Mouse (Mus musculus): ENCODE measurements around the gene Elane. TPM values are rescaled to one million over a fixed set of nuclear protein-coding genes. Genes with fewer than 3 reads are reported as not detected.

Gene Elane
- polyA plus RNA-seq, 1 experiment: not detected

DNA sequence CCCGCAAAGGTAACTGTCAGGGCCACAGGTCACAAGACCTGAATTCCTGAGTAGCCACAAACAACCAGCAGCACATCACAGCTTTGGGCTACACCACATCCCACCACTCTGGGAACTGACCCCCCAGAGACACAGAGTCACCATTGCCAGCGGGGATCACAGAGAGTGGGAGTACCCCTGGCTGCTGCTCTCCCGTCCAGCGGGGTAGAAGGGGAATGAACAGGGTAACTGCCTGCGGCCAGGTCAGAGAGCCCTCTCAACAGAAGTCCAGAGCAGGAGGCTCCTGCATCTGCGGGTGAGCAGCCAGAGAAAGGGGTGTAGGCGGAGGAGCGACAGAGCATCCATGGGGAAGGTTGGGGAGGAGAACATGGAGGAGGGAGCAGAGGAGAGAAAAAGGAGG is 30.0 kb downstream of the Elane start:
- Histone ChIP-seq H3K79me2 (ENCODE audit: control insufficient read depth, insufficient read depth) (peaks cover 24% of the 10 kb centered on the region), H3K4me3 (ENCODE audit: insufficient read depth, poor library complexity, severe bottlenecking) (peak overlapping the region; percentile 64), H3ac (ENCODE audit: control insufficient read depth, insufficient read length, low read depth) (peak overlapping the region; percentile 92), H3K79me3 (ENCODE audit: low read depth) (peaks cover 2% of the 10 kb centered on the region), H3K36me3 (ENCODE audit: control insufficient read depth, insufficient read depth) (peaks cover 7% of the 10 kb centered on the region), H3K27me3 (ENCODE audit: control insufficient read depth, insufficient read depth, insufficient read length) (peaks cover 26% of the 10 kb centered on the region)
- TF ChIP-seq MYOD1 (IDR thresholded peaks at IDR 0.05; ENCODE audit: control insufficient read depth, insufficient read length, low read depth) (no peak), MAX (IDR thresholded peaks at IDR 0.05) (no peak), MYOG (IDR thresholded peaks at IDR 0.05; ENCODE audit: control insufficient read depth, extremely low read depth, insufficient read length) (no peak), CEBPB (IDR thresholded peaks at IDR 0.05; ENCODE audit: low read depth) (no peak), CTCF (IDR thresholded peaks at IDR 0.05; ENCODE audit: control insufficient read depth, insufficient read depth, insufficient read length) (no peak), FOSL1 (IDR thresholded peaks at IDR 0.05; ENCODE audit: insufficient read depth, low read length, poor library complexity, severe bottlenecking) (no peak), USF1 (IDR thresholded peaks at IDR 0.05; ENCODE audit: low read depth) (no peak)

GRCm38 (mm10) chr10:79916808-79917531 is 30.9 kb downstream of the Elane start, which contains the start of gene Kiss1r:
Gene Kiss1r, plus strand, starts transcription at chr10:79916971.
- peaks cover 2% of the 10 kb centered on the region for H3K79me3 ChIP-seq (ENCODE audit: low read depth)
- H3ac ChIP-seq (ENCODE audit: control insufficient read depth, insufficient read length, low read depth): peak within 1 kb of the TSS; percentile 92
- peaks cover 24% of the 10 kb centered on the region for H3K79me2 ChIP-seq (ENCODE audit: control insufficient read depth, insufficient read depth)
- H3K4me3 ChIP-seq (ENCODE audit: insufficient read depth, poor library complexity, severe bottlenecking): peak within 1 kb of the TSS; percentile 64
- H3K27me3 ChIP-seq (ENCODE audit: control insufficient read depth, insufficient read depth, insufficient read length): peaks cover 34% of the 10 kb centered on the region
- H3K36me3 ChIP-seq (ENCODE audit: control insufficient read depth, insufficient read depth): no peaks in the 10 kb centered on the region
- TF ChIP-seq MAX (IDR thresholded peaks at IDR 0.05) (no peak), CEBPB (IDR thresholded peaks at IDR 0.05; ENCODE audit: low read depth) (no peak), MYOG (IDR thresholded peaks at IDR 0.05; ENCODE audit: control insufficient read depth, extremely low read depth, insufficient read length) (no peak), FOSL1 (IDR thresholded peaks at IDR 0.05; ENCODE audit: insufficient read depth, low read length, poor library complexity, severe bottlenecking) (no peak), MYOD1 (IDR thresholded peaks at IDR 0.05; ENCODE audit: control insufficient read depth, insufficient read length, low read depth) (no peak), USF1 (IDR thresholded peaks at IDR 0.05; ENCODE audit: low read depth) (no peak), CTCF (IDR thresholded peaks at IDR 0.05; ENCODE audit: control insufficient read depth, insufficient read depth, insufficient read length) (no peak)

DNA sequence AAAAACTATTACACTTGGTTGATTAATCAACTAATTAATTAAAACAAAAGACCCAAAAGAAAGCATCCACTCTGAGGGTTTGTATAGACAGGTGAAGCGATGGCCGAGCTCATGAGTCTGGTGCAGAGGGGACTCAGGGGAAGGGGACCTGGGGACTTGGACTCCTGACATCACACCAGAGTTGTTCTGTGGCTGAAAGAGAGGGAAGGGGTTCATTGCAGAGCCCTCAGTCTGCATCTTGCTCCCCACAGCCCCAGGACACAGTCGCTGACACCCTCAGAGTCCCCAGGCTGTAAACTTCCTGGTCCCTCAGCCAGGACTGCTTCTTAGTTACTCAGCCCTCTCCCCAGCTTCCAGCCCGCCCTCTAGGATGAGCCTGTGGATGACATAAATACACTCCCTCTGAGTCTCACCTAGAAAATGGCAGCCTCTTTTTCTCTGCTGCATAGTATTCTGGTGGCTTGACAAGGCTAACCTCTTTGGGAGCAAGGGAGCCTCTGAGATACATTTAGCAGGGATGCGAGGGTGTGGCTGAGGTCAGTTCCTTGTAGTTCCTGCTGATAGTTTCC is 31.6 kb downstream of the Elane start:
- no peaks in the 10 kb centered on the region for H3K36me3 ChIP-seq (ENCODE audit: control insufficient read depth, insufficient read depth)
- H3K4me3 ChIP-seq (ENCODE audit: insufficient read depth, poor library complexity, severe bottlenecking): no peak overlapping the region
- peaks cover 2% of the 10 kb centered on the region for H3K79me3 ChIP-seq (ENCODE audit: low read depth)
- H3K27me3 ChIP-seq (ENCODE audit: control insufficient read depth, insufficient read depth, insufficient read length): peaks cover 34% of the 10 kb centered on the region
- TF ChIP-seq FOSL1 (IDR thresholded peaks at IDR 0.05; ENCODE audit: insufficient read depth, low read length, poor library complexity, severe bottlenecking) (no peak), USF1 (IDR thresholded peaks at IDR 0.05; ENCODE audit: low read depth) (no peak), MAX (IDR thresholded peaks at IDR 0.05) (no peak), CTCF (IDR thresholded peaks at IDR 0.05; ENCODE audit: control insufficient read depth, insufficient read depth, insufficient read length) (no peak), MYOG (IDR thresholded peaks at IDR 0.05; ENCODE audit: control insufficient read depth, extremely low read depth, insufficient read length) (no peak), CEBPB (IDR thresholded peaks at IDR 0.05; ENCODE audit: low read depth) (no peak), MYOD1 (IDR thresholded peaks at IDR 0.05; ENCODE audit: control insufficient read depth, insufficient read length, low read depth) (no peak)
- peaks cover 24% of the 10 kb centered on the region for H3K79me2 ChIP-seq (ENCODE audit: control insufficient read depth, insufficient read depth)
- no peak overlapping the region for H3ac ChIP-seq (ENCODE audit: control insufficient read depth, insufficient read length, low read depth)

- no peak overlapping the region for H3K4me3 ChIP-seq (ENCODE audit: insufficient read depth, poor library complexity, severe bottlenecking)
- H3K27me3 ChIP-seq (ENCODE audit: control insufficient read depth, insufficient read depth, insufficient read length): peaks cover 34% of the 10 kb centered on the region
- H3K36me3 ChIP-seq (ENCODE audit: control insufficient read depth, insufficient read depth): no peaks in the 10 kb centered on the region
- peaks cover 24% of the 10 kb centered on the region for H3K79me2 ChIP-seq (ENCODE audit: control insufficient read depth, insufficient read depth)
- peaks cover 2% of the 10 kb centered on the region for H3K79me3 ChIP-seq (ENCODE audit: low read depth)
- TF ChIP-seq CEBPB (IDR thresholded peaks at IDR 0.05; ENCODE audit: low read depth): no peak
- TF ChIP-seq MAX (IDR thresholded peaks at IDR 0.05): no peak
- no peak for TF ChIP-seq USF1 (IDR thresholded peaks at IDR 0.05; ENCODE audit: low read depth)
- TF ChIP-seq FOSL1 (IDR thresholded peaks at IDR 0.05; ENCODE audit: insufficient read depth, low read length, poor library complexity, severe bottlenecking): no peak
- TF ChIP-seq MYOD1 (IDR thresholded peaks at IDR 0.05; ENCODE audit: control insufficient read depth, insufficient read length, low read depth): no peak
- TF ChIP-seq MYOG (IDR thresholded peaks at IDR 0.05; ENCODE audit: control insufficient read depth, extremely low read depth, insufficient read length): no peak
- no peak for TF ChIP-seq CTCF (IDR thresholded peaks at IDR 0.05; ENCODE audit: control insufficient read depth, insufficient read depth, insufficient read length)
- H3ac ChIP-seq (ENCODE audit: control insufficient read depth, insufficient read length, low read depth): no peak overlapping the region
These were observed 32.4 kb downstream of the Elane start for GRCm38 (mm10) chr10:79918231-79919078.

GRCm38 (mm10) chr10:79919251-79919849 is 33.3 kb downstream of the Elane start:
- no peak for TF ChIP-seq MAX (IDR thresholded peaks at IDR 0.05)
- no peak for TF ChIP-seq CEBPB (IDR thresholded peaks at IDR 0.05; ENCODE audit: low read depth)
- TF ChIP-seq MYOG (IDR thresholded peaks at IDR 0.05; ENCODE audit: control insufficient read depth, extremely low read depth, insufficient read length): no peak
- TF ChIP-seq CTCF (IDR thresholded peaks at IDR 0.05; ENCODE audit: control insufficient read depth, insufficient read depth, insufficient read length): no peak
- no peak for TF ChIP-seq USF1 (IDR thresholded peaks at IDR 0.05; ENCODE audit: low read depth)
- no peak for TF ChIP-seq FOSL1 (IDR thresholded peaks at IDR 0.05; ENCODE audit: insufficient read depth, low read length, poor library complexity, severe bottlenecking)
- no peak for TF ChIP-seq MYOD1 (IDR thresholded peaks at IDR 0.05; ENCODE audit: control insufficient read depth, insufficient read length, low read depth)
- peaks cover 24% of the 10 kb centered on the region for H3K79me2 ChIP-seq (ENCODE audit: control insufficient read depth, insufficient read depth)
- H3K79me3 ChIP-seq (ENCODE audit: low read depth): peaks cover 2% of the 10 kb centered on the region
- peak overlapping the region; percentile 7 for H3ac ChIP-seq (ENCODE audit: control insufficient read depth, insufficient read length, low read depth)
- no peak overlapping the region for H3K4me3 ChIP-seq (ENCODE audit: insufficient read depth, poor library complexity, severe bottlenecking)
- no peaks in the 10 kb centered on the region for H3K36me3 ChIP-seq (ENCODE audit: control insufficient read depth, insufficient read depth)
- peaks cover 34% of the 10 kb centered on the region for H3K27me3 ChIP-seq (ENCODE audit: control insufficient read depth, insufficient read depth, insufficient read length)
